Mouse (Mus musculus): Measurements from ENCODE around the gene Cotl1. TPM values are rescaled to one million over a fixed set of nuclear protein-coding genes. Genes with fewer than 3 reads are reported as not detected.

Gene Cotl1
- polyA plus RNA-seq, 1 experiment = 593 TPM

DNA sequence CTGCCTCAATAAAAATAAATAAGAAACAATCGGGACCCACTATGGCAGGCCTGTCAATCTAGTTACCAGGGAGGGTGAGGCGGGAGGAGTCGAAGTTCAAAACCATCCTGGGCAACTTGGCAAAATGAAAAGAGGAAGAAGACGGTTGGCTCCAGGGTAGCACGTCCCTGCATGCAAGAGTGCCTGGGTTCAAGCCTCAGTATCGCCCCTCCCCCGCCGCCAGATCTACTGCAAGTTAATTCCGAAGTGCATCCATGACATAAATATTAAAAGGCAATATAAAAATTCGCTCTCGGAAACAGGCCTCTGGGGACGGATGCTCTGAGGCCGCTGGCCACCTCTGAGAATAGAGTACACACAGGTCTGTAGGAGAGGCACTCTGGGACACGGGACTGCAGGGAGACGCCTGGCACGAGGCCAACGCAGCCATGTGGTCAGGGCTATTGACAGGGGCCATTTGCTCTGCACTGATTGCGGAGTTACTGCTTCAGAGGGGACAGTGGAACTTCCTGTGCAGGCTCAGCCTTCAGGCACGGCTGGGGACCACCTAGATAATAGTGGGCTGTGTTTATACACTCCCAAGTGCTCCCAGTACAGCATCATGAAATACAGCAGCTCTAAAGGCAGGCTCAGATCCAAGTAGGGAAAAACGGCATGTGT lies 8.9 kb downstream of the Cotl1 start:
- Histone ChIP-seq H3K27me3 (replicated peaks) (peaks cover 33% of the 10 kb centered on the region), H3K36me3 (replicated peaks; ENCODE audit: low read length) (peaks cover 60% of the 10 kb centered on the region), H3K4me1 (peaks cover 94% of the 10 kb centered on the region), H3K4me3 (replicated peaks) (peak overlapping the region; percentile 62), H3K9me3 (peaks cover 7% of the 10 kb centered on the region; the same call in 1 of the 2 replicates)
- TF ChIP-seq GATA1 (IDR thresholded peaks at IDR 0.05; ENCODE audit: borderline replicate concordance, low read length) (no peak), FLI1 (IDR thresholded peaks at IDR 0.05; ENCODE audit: low read length) (no peak)

DNA sequence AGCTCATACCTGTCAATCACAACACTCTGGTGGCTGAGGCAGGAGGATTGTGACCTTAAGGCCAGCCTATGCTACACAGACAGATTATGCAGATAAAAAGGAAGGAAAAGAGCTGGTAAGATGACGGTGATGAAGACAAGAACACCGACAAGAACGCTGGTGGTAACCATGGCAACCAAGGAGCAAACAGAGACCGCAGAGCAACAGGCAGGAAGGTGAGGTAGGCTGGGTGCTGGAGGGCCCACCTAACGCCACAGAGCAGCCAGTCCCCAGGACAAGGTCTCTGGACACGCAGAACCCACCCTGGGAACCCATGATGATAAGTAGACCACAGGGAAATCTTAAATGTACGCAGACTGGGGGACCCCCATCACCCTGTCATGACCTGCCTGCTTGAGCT lies 9.8 kb downstream of the Cotl1 start:
- peaks cover 52% of the 10 kb centered on the region for H3K36me3 ChIP-seq (replicated peaks; ENCODE audit: low read length)
- TF ChIP-seq GATA1 (IDR thresholded peaks at IDR 0.05; ENCODE audit: borderline replicate concordance, low read length) = no peak
- no peak for TF ChIP-seq FLI1 (IDR thresholded peaks at IDR 0.05; ENCODE audit: low read length)
- H3K27me3 ChIP-seq (replicated peaks) = peaks cover 28% of the 10 kb centered on the region
- H3K4me1 ChIP-seq = peaks cover 94% of the 10 kb centered on the region
- peaks cover 7% of the 10 kb centered on the region; the same call in 1 of the 2 replicates for H3K9me3 ChIP-seq
- H3K4me3 ChIP-seq (replicated peaks) = no peak overlapping the region

DNA sequence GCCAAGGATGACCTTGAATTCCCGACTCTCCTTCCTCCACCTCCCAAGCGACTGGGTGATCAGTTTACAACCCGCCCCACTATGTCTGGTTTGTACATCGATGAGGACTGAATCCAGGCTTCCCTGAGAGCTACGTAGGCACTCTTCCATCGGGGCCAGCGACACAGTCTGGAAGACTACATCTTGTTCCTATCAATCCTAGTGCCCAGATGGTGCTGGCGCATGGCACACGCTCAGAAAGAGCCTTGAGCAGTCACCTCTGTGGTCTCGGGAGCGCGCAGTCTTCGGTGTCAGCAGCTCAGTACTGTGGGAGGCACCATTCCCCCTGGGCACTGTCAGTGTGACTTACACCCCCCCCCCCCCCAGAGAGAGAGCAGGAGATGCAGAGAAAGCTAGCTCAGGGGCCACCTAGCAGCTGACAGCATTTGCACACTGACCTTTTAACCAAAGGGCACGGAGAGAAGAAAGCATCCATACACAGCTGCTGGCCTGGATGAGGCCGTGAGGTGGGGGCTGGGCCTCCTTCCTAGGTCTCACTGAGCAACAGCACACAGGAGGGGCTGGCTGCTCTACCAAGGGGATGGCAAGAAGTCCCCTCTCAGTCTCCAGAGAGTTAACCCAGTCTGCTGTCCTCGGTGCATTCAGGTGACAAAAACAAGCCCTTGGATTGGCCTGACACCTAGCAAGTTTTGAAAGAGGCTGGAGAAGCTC lies 10.3 kb downstream of the Cotl1 start:
- peaks cover 97% of the 10 kb centered on the region for H3K4me1 ChIP-seq
- H3K27me3 ChIP-seq (replicated peaks) = peaks cover 25% of the 10 kb centered on the region
- H3K9me3 ChIP-seq = peaks cover 7% of the 10 kb centered on the region; the same call in 1 of the 2 replicates
- TF ChIP-seq GATA1 (IDR thresholded peaks at IDR 0.05; ENCODE audit: borderline replicate concordance, low read length) (no peak), FLI1 (IDR thresholded peaks at IDR 0.05; ENCODE audit: low read length) (no peak)
- H3K36me3 ChIP-seq (replicated peaks; ENCODE audit: low read length) = peaks cover 47% of the 10 kb centered on the region
- H3K4me3 ChIP-seq (replicated peaks) = no peak overlapping the region

DNA sequence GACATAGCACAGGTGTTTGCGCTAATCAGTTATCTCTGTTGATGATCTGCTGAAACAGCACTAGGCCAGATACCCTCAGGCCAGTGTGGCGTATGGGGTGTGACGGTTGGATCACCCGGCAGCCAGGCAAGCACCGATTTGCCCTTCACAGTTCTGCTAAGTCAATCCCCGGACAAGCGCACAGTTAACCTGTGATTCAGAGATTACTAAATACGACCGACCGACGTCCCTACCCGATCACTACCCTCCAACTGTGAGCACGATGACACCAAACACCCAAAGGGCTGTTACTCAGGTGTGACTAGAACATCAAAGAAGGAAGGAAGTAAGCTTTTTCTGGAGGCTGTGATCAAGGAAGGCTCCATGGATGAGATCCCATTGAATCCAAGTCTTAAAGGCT lies 10.9 kb downstream of the Cotl1 start:
- Histone ChIP-seq H3K4me3 (replicated peaks) (no peak overlapping the region), H3K27me3 (replicated peaks) (peaks cover 20% of the 10 kb centered on the region), H3K9me3 (peaks cover 5% of the 10 kb centered on the region; the same call in 1 of the 2 replicates), H3K36me3 (replicated peaks; ENCODE audit: low read length) (peaks cover 41% of the 10 kb centered on the region), H3K4me1 (peaks cover 98% of the 10 kb centered on the region)
- TF ChIP-seq GATA1 (IDR thresholded peaks at IDR 0.05; ENCODE audit: borderline replicate concordance, low read length) = no peak
- no peak for TF ChIP-seq FLI1 (IDR thresholded peaks at IDR 0.05; ENCODE audit: low read length)

DNA sequence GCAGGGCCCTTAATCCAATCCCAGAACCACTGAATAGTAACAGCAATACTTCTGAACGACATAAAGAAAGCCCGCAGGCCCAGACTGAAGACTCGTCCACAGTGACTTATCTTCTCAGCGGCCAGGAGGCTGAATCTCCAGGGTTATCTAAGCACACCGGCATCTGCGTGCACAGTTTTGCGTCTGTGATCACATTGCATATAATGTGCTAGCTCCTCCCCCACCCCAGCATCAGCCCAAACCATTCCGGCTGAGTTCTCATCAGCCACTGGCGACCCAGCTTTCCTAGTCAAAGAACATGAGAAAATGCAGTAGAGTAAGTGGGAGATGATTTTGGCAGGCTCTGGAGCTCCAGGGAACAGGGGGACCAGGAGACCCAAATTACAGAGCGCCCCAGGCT lies 11.3 kb downstream of the Cotl1 start:
- TF ChIP-seq FLI1 (IDR thresholded peaks at IDR 0.05; ENCODE audit: low read length) = no peak
- no peak for TF ChIP-seq GATA1 (IDR thresholded peaks at IDR 0.05; ENCODE audit: borderline replicate concordance, low read length)
- Histone ChIP-seq H3K4me3 (replicated peaks) (no peak overlapping the region), H3K36me3 (replicated peaks; ENCODE audit: low read length) (peaks cover 39% of the 10 kb centered on the region), H3K27me3 (replicated peaks) (peaks cover 20% of the 10 kb centered on the region), H3K9me3 (0 out of 2 replicates have a peak, but pooled peaks cover under 1% of the 10 kb centered on the region), H3K4me1 (peaks cover 98% of the 10 kb centered on the region)

DNA sequence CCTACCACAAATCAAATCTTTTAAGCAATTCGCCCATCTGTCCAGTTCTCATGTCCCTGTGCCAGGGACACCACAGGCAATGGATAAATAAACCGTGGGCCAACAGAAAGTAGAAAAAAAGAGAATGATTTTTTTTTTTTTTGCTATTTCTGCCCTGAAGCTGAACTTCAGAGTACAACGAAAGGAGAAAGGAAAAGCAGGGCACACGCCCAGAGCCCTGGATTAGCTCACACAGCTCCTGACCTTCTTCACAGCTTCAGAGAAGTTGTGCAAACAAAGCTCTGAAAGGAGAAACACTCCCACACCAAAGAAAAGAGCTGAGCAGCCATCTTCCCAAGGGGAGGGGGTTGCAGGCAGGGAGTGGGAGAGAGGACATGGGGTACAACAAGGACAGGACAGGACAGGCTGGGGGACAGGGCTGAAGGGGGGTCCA lies 12.6 kb downstream of the Cotl1 start:
- Histone ChIP-seq H3K4me3 (replicated peaks) (peak overlapping the region; percentile 82), H3K36me3 (replicated peaks; ENCODE audit: low read length) (peaks cover 50% of the 10 kb centered on the region), H3K4me1 (peaks cover 88% of the 10 kb centered on the region), H3K9me3 (no peaks in the 10 kb centered on the region), H3K27me3 (replicated peaks) (peaks cover 26% of the 10 kb centered on the region)
- TF ChIP-seq FLI1 (IDR thresholded peaks at IDR 0.05; ENCODE audit: low read length) = no peak
- no peak for TF ChIP-seq GATA1 (IDR thresholded peaks at IDR 0.05; ENCODE audit: borderline replicate concordance, low read length)

DNA sequence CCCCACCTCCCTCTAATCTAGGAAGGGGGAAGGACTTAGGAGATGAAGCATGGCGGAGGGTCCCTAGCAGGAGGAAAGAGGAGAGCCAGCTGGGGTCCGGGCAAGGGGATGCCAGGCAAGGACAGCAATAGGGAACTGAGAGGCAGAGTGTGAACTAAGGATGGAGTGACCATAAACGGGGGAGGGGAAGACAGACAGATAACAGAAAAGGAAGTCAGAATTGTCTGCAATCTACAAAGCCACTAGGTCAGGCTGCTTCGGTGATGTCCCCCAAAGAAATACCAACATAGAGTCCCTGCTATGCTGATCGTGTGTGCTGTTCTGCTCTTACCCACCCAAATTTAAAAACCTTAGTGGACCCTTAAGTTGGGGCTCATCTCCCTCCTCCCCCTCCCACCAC lies 13.4 kb downstream of the Cotl1 start:
- Histone ChIP-seq H3K36me3 (replicated peaks; ENCODE audit: low read length) (peaks cover 53% of the 10 kb centered on the region), H3K4me3 (replicated peaks) (peak overlapping the region; percentile 82), H3K27me3 (replicated peaks) (peaks cover 33% of the 10 kb centered on the region), H3K9me3 (no peaks in the 10 kb centered on the region), H3K4me1 (peaks cover 80% of the 10 kb centered on the region)
- no peak for TF ChIP-seq GATA1 (IDR thresholded peaks at IDR 0.05; ENCODE audit: borderline replicate concordance, low read length)
- no peak for TF ChIP-seq FLI1 (IDR thresholded peaks at IDR 0.05; ENCODE audit: low read length)

DNA sequence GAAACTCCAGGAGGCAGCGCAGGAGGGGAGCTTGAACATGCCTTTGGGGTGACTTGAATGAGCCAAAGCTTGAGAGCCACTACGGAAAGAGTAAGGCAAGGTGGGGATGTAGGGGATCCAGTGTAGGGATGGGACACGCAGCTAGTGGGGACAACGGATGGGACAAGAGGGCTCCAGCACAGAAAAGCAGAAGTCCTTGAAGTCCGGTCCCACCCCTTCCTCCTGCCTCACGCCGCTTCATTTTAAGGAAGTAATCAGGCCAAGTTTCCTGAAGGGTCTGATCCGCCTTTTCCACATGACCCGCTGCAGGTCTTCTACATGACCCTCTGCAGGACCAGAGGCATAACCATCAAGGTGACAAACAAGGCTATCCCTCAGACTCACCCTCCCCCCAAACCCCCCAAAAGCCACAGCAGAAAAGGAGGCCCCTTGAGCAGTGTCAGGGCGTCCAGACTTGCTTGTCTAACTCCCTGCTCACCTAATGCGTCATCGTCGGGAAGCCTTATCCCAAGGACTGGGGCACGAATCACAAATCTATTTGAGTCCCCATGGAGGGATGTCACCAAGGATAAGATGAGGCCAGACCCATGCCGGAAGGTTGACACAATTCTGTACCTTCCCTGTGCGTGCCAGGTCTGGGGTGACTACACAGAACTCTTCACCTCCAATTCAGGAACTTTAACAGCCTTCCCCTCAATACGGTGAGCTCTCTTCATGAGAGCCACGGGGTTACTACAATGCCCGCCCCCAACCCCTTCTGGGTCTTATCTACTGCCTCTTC lies 14.2 kb downstream of the Cotl1 start:
- Histone ChIP-seq H3K9me3 (peaks cover under 1% of the 10 kb centered on the region; the same call in 1 of the 2 replicates), H3K4me3 (replicated peaks) (peak overlapping the region; percentile 82), H3K27me3 (replicated peaks) (peaks cover 29% of the 10 kb centered on the region), H3K4me1 (peaks cover 72% of the 10 kb centered on the region), H3K36me3 (replicated peaks; ENCODE audit: low read length) (peaks cover 54% of the 10 kb centered on the region)
- TF ChIP-seq FLI1 (IDR thresholded peaks at IDR 0.05; ENCODE audit: low read length) (no peak), GATA1 (IDR thresholded peaks at IDR 0.05; ENCODE audit: borderline replicate concordance, low read length) (no peak)

DNA sequence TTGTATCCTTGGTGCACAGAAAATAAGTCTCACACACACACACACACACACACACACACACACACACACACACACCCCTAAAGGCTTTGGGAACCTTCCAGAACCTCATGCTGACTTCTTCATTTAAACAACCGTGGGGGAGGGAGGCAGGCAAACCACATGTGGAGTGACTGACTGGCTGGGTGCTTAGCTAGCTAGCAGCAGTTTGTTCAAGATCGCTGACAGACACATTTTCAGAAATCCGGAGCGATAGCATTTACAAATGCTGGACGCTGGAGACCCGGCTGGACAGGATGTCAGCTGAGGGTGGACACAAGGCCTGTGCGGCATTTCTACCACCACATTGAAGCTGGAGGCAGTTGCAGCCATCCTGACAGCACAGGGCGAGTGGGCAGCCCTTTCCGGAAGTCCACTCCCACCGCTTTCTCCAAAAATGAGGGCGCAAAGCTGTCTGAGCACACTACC lies 15.5 kb downstream of the Cotl1 start:
- H3K36me3 ChIP-seq (replicated peaks; ENCODE audit: low read length) = peaks cover 58% of the 10 kb centered on the region
- no peak for TF ChIP-seq GATA1 (IDR thresholded peaks at IDR 0.05; ENCODE audit: borderline replicate concordance, low read length)
- TF ChIP-seq FLI1 (IDR thresholded peaks at IDR 0.05; ENCODE audit: low read length) = no peak
- H3K4me3 ChIP-seq (replicated peaks) = peak overlapping the region; percentile 59
- H3K27me3 ChIP-seq (replicated peaks) = peaks cover 29% of the 10 kb centered on the region
- H3K4me1 ChIP-seq = peaks cover 59% of the 10 kb centered on the region
- peaks cover 6% of the 10 kb centered on the region; the same call in 1 of the 2 replicates for H3K9me3 ChIP-seq

All from megakaryocyte, embryonic 14.5 days (primary cell).